Mouse (Mus musculus) heart, adult 2 months (tissue): ENCODE data around the gene Kcnh1.

ENCODE experiments used
- CTCF ChIP-seq: fragments of 200-600 bp; IDR thresholded peaks from 2 replicates; pipeline ENCODE4 v1.8.1; 2022; ENCODE audit warnings: antibody characterized with exemption, mild to moderate bottlenecking, moderate library complexity
- POLR2A ChIP-seq: fragments of 200-500 bp; IDR thresholded peaks from 2 replicates; pipeline ENCODE4 v1.6.1; 2011; ENCODE audit warnings: mild to moderate bottlenecking, low read depth, low read length, control low read depth; ENCODE audit not compliant: insufficient read depth

DNA sequence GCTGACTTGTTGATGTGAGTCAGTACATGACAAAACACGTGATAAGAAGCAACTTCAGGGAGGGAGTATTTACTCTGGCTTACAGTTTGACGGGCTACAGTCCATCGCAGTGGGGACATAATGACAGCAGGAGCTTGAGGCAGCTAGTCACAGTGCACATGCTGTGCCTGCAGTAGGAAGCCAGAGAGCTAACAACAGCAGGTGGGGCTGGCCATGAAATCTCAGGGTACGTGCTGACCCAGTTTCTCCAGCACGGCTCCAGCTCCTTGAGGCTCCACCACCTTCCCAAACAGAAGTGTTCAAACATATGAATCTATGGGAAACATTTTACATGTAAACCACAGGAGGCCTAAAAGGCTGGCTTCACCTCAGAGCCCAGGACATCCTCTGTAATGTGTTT, 216.0 kb downstream of the Kcnh1 start:
- no peak for TF ChIP-seq CTCF
- no peak for TF ChIP-seq POLR2A
